Mouse (Mus musculus): Measurements from ENCODE around the gene Pola1. TPM values are rescaled to one million over a fixed set of nuclear protein-coding genes. Genes with fewer than 3 reads are reported as not detected.

Pola1 gene
- polyA plus RNA-seq, 1 experiment: 10.3 TPM

DNA sequence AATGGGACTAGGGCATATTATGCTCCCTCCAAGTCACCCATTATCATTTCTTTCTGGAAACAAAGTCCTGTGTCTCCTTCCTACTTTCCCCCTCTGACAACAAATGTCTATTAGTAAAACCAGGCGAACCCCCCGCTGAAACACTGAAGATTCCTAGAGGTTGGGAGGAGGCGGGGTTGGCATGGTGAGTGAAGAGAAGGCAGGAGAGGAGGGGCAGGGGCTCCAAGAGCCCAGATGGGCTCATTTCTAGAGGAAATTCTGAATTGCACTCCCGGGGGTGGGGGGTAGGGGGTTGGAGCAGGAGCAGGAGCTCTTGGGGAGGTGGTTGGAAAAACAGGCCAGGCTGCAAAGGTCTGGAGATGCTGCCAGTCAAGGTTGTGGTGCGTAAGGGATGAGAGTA, 336.1 kb downstream of the Pola1 start:
- H3K4me3 ChIP-seq (ENCODE audit: insufficient read depth, low read length): no peak overlapping the region
- no peak for TF ChIP-seq POLR2A (IDR thresholded peaks at IDR 0.05; ENCODE audit: borderline replicate concordance, low read depth, low read length)
- TF ChIP-seq CTCF (IDR thresholded peaks at IDR 0.05; ENCODE audit: low read depth, low read length): no peak
- H3K4me1 ChIP-seq (ENCODE audit: control insufficient read depth, insufficient read depth, low read length): no peaks in the 10 kb centered on the region
- H3K27ac ChIP-seq (ENCODE audit: insufficient read depth, low read depth, low read length): no peak overlapping the region

DNA sequence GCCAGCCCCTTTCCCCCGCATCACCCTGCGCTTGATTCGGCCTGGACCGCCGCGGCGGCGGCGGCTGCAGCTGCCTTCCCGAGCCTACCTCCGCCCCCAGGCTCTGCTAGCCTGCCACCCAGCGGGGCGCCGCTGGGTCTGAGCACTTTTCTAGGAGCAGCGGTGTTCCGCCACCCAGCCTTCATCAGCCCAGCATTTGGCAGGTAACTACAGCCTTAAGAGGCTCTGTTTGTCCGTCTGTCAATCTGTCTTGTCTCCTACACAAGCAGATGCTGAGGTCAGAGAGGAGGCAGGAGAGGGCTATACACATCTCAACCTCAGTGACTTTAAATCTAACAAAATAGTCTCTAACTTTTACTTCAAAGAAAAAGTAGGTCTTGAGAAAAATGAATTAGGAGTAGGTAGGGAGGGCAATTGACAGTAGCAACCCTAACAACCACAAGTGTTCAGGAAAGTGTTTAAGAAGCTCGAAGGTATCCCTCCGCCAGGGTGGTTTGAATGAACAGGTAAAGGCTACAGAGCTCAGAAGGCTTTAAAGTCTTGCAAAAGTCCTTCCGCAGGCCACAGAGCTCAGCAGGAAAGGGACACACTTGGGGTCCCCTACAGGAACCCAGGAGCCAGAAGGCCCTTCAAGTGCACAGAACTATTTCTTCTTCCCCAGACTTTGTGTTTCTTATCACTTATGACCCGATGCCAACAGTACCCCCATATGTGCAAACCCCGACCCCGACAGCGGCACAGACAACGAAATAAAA, 337.0 kb downstream of the Pola1 start:
- Histone ChIP-seq H3K27ac (ENCODE audit: insufficient read depth, low read depth, low read length) (no peak overlapping the region), H3K4me1 (ENCODE audit: control insufficient read depth, insufficient read depth, low read length) (no peaks in the 10 kb centered on the region), H3K4me3 (ENCODE audit: insufficient read depth, low read length) (no peak overlapping the region; the same call in 1 of the 2 replicates)
- TF ChIP-seq CTCF (IDR thresholded peaks at IDR 0.05; ENCODE audit: low read depth, low read length) (no peak), POLR2A (IDR thresholded peaks at IDR 0.05; ENCODE audit: borderline replicate concordance, low read depth, low read length) (no peak)

DNA sequence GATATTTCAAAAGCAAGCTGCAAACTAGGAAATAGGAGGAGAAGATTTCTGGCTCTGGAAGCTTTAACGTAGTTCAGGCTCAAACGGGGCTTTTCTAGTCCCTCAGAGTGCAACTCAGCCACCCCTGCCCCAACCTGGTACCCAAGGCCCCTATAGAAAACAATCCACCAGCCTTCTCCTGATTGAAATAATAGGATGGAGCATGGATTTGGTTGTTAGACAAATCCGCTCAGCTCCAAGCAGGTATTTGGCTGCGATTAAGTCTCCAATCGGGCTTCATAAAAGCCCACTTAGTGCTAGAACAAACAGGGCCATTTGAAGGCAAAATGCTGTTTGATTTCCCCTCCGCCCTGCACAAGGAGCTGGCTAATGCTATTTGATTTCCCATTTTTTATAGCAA, 339.9 kb downstream of the Pola1 start:
- Histone ChIP-seq H3K4me3 (ENCODE audit: insufficient read depth, low read length) (no peak overlapping the region), H3K4me1 (ENCODE audit: control insufficient read depth, insufficient read depth, low read length) (no peaks in the 10 kb centered on the region), H3K27ac (ENCODE audit: insufficient read depth, low read depth, low read length) (no peak overlapping the region)
- TF ChIP-seq CTCF (IDR thresholded peaks at IDR 0.05; ENCODE audit: low read depth, low read length) (no peak), POLR2A (IDR thresholded peaks at IDR 0.05; ENCODE audit: borderline replicate concordance, low read depth, low read length) (no peak)

DNA sequence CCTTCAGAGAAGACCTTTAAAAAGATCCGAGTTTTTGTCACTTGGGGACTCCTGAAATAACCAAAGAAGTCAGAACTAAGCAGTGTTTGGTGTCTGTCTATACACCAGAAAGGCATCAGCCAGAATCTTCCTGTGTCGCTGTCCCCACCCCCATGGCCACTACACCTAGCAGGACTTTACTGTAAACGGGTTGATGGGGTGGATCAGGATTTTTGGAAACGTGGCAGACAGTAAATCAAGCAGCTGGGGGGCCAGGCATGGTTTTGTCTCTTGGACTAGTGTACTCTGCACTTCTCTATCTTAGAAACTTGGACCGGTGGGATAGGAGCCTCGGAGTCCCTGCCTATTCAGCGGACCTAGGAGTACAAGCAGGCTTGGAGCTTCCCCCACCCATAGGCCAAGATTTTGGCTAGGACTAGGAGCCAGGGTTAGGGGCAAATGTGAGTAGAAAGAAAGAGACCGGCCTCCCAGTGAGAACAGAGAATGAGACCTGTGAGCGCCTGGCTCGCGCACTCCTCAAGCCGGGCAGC, 342.0 kb downstream of the Pola1 start:
- TF ChIP-seq CTCF (IDR thresholded peaks at IDR 0.05; ENCODE audit: low read depth, low read length) (no peak), POLR2A (IDR thresholded peaks at IDR 0.05; ENCODE audit: borderline replicate concordance, low read depth, low read length) (no peak)
- H3K4me1 ChIP-seq (ENCODE audit: control insufficient read depth, insufficient read depth, low read length): no peaks in the 10 kb centered on the region
- no peak overlapping the region for H3K27ac ChIP-seq (ENCODE audit: insufficient read depth, low read depth, low read length)
- H3K4me3 ChIP-seq (ENCODE audit: insufficient read depth, low read length): no peak overlapping the region

DNA sequence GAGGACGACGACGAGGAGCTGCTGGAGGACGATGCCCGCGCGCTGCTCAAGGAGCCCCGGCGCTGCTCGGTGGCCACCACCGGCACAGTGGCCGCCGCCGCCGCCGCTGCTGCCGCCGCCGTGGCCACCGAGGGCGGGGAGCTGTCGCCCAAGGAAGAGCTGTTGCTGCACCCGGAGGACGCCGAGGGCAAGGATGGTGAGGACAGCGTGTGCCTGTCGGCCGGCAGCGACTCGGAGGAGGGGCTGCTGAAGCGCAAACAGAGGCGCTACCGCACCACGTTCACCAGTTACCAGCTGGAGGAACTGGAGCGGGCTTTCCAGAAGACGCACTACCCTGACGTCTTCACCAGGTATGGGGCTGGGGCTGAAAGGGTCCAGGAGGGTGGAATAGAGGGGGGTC, 342.9 kb downstream of the Pola1 start:
- TF ChIP-seq POLR2A (IDR thresholded peaks at IDR 0.05; ENCODE audit: borderline replicate concordance, low read depth, low read length) (no peak), CTCF (IDR thresholded peaks at IDR 0.05; ENCODE audit: low read depth, low read length) (no peak)
- peak overlapping the region; percentile 44 for H3K4me3 ChIP-seq (ENCODE audit: insufficient read depth, low read length)

DNA sequence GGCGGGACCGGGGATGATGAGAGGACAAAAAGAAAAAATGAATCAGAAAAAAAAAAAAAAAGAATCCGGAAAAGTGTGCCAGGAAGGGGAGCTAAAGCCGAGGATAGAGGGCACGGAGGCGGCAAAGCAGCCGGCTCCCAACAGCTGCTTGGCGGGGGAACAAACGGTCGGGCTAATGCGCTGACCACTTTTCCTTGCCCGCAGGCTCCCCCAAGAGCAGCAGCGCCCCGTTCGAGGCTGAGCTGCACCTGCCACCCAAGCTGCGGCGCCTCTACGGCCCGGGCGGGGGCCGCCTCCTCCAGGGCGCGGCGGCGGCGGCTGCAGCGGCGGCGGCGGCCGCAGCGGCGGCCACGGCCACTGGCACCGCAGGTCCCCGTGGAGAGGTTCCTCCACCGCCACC, 343.6 kb downstream of the Pola1 start:
- H3K4me1 ChIP-seq (ENCODE audit: control insufficient read depth, insufficient read depth, low read length): no peaks in the 10 kb centered on the region
- peak overlapping the region; percentile 44 for H3K4me3 ChIP-seq (ENCODE audit: insufficient read depth, low read length)
- TF ChIP-seq POLR2A (IDR thresholded peaks at IDR 0.05; ENCODE audit: borderline replicate concordance, low read depth, low read length) (no peak), CTCF (IDR thresholded peaks at IDR 0.05; ENCODE audit: low read depth, low read length) (no peak)
- H3K27ac ChIP-seq (ENCODE audit: insufficient read depth, low read depth, low read length): no peak overlapping the region

More for the DNA sequence above, 342.9 kb downstream of the Pola1 start:
- Histone ChIP-seq H3K27ac (ENCODE audit: insufficient read depth, low read depth, low read length) (no peak overlapping the region), H3K4me1 (ENCODE audit: control insufficient read depth, insufficient read depth, low read length) (no peaks in the 10 kb centered on the region)

DNA sequence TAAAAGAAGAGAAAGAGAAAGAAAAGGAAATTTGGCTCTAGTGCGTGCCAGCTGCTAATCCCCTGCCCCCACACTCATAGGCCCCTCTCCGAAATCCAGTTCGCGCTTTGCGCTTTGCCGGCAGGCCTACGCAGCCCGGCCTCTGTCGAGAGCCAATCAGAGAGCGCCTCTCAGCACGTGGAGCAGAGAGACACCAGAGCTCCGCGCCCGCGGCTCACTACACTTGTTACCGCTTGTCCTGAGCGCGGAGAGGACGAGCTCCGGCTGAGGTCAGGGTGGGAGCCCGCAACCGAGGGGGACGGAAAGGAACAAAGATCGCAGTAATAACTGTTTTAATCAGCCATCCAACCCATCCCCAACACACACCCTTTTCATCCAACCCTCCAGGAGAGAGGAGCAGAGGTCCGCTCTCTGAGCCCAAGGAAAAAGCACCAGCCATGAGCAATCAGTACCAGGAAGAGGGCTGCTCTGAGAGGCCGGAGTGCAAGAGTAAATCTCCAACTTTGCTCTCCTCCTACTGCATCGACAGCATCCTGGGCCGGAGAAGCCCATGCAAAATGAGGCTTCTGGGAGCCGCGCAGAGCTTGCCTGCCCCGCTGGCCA, 345.6 kb downstream of the Pola1 start, which contains the start of gene Arx:
Gene Arx (plus strand): TSS at position 155 of the 603 bp plus-strand sequence.
- Histone ChIP-seq H3K4me1 (ENCODE audit: control insufficient read depth, insufficient read depth, low read length) (no peaks in the 10 kb centered on the region), H3K27ac (ENCODE audit: insufficient read depth, low read depth, low read length) (no peak within 1 kb of the TSS), H3K4me3 (ENCODE audit: insufficient read depth, low read length) (peak within 1 kb of the TSS; percentile 31)
- no peak for TF ChIP-seq POLR2A (IDR thresholded peaks at IDR 0.05; ENCODE audit: borderline replicate concordance, low read depth, low read length)
- no peak for TF ChIP-seq CTCF (IDR thresholded peaks at IDR 0.05; ENCODE audit: low read depth, low read length)

DNA sequence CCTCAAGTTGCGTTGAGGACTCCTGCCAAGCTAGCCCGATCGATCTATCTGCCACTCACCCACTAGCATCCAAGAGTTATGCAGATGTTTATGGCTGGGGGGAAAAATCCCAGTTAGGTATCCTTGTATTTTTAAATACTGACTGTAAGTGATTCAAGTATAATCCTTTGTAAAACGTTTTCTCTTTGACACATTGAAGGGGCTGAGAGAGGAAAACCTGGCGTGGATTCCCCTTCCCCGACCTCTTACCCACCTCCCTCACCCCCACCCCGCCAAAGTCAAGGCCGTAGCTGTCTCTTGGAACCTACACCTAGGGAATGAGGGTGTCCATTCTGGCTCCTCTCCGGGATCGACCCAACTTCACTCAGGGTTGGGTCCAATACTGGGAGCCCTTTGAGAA, 346.9 kb downstream of the Pola1 start:
- no peak overlapping the region for H3K4me3 ChIP-seq (ENCODE audit: insufficient read depth, low read length)
- TF ChIP-seq CTCF (IDR thresholded peaks at IDR 0.05; ENCODE audit: low read depth, low read length) (no peak), POLR2A (IDR thresholded peaks at IDR 0.05; ENCODE audit: borderline replicate concordance, low read depth, low read length) (no peak)
- H3K4me1 ChIP-seq (ENCODE audit: control insufficient read depth, insufficient read depth, low read length): no peaks in the 10 kb centered on the region

DNA sequence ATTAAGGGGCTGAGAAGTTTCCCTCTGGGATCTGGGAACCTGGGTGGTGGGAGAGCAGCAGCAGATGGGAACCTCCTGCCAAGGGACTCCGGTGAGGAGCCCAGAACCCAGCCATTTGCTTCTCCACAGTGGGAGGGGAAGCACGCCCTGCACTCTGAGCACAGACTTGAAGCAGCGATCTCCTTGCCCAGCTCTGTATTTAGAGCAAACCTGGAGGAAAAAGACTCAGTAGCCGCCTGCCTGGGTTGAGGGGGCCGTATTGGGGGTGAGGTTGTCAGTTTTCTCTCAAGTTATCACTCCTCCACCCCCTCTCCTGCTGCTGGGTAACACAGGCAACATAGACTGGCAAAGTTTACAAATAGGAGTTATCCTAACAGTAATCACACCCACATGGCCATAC, 350.2 kb downstream of the Pola1 start:
- Histone ChIP-seq H3K4me1 (ENCODE audit: control insufficient read depth, insufficient read depth, low read length) (no peaks in the 10 kb centered on the region), H3K4me3 (ENCODE audit: insufficient read depth, low read length) (0 out of 2 replicates have a peak overlapping the region, but pooled peaks have one; percentile 3), H3K27ac (ENCODE audit: insufficient read depth, low read depth, low read length) (no peak overlapping the region)
- TF ChIP-seq POLR2A (IDR thresholded peaks at IDR 0.05; ENCODE audit: borderline replicate concordance, low read depth, low read length) (no peak), CTCF (IDR thresholded peaks at IDR 0.05; ENCODE audit: low read depth, low read length) (no peak)

More for the DNA sequence above, 346.9 kb downstream of the Pola1 start:
- H3K27ac ChIP-seq (ENCODE audit: insufficient read depth, low read depth, low read length): no peak overlapping the region
